Mouse (Mus musculus) activated CD4-positive, CD25-positive, alpha-beta regulatory T cell, adult 4 months (primary cell): ENCODE measurements around the gene Sycp1. TPM values are rescaled to one million over a fixed set of nuclear protein-coding genes. Genes with fewer than 3 reads are reported as not detected.
A peak's percentile ranks its signal among the peaks of the same experiment; 100 is the strongest.

Source experiments
- ATAC-seq: one replicate; pipeline ENCODE4 v1.8.0; 2017
- polyA plus RNA-seq, 2 experiments: library from polyadenylated mRNA; unstranded; fragments of 100-300 nt; shearing (Covaris generic); gene quantifications; one replicate each; pipeline ENCODE4 v1.2.1; 2017

The Sycp1 gene
- polyA plus RNA-seq: under 1 TPM in 1 of 2 experiments, not detected in 1; 0.33 TPM

DNA sequence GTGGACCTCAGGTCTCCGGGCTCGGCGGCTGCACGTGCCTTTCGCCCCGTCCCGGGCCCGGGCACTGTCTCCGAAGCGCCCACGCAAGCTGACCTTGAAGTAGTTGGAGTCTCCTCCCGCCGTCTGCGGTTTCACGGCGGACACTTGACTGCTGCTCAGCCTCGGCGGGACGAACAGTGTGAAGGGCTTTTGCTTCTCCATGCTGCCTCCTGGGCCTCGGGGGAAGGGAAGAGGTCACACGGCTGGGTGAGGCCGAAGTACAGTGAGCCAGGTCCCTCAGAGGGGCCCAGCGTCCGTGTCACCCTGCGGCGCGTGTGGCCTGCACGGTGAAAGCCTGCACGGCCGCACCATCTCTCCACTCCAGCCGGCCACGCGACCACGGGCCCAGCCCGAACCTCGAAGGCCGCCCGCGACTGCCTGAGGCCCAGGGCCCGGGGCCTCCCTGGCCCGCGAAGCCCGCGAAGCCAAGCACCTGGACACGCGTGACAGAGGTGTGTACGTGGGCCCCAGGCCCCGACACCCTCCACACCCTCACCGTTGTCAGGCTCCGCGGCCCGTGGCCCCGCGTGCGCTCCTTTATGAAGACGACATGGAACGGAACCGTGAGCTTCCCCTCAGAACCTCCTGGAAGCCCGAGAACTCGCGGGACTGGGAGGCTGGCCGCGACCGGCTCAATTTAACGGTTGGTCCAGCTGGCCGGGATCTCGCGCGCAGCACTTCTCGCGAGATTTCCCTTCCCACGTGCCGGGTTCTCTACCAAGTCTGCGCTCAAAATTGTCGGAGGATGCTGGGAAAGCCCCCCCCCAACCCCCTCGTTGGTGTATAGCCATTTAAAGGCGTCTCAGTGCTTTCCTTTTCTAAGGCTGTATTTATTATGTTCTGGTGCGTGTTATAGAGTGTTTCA lies at the start of gene Sycp1:
Gene Sycp1, minus strand, starts transcription at position 650 of the 904 bp plus-strand sequence.
- no peak for ATAC-seq

DNA sequence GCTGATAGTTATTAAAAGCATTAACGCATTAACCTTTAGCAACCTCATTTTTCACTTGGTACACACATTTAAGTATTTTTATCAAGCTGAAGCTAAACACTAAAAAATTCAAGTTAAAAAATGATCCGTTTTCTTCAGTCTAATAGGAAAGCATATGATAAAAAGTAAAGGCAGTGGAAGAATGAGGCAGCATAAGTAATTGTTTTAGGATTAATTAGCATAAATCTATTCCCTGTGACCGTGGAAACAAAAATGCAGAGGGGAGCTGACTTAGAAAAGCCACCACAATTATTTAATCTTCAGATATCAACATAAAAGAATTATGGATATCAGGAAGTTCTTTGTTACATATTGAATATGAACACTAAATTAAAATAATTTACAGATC lies 44.4 kb upstream of the Sycp1 start:
- ATAC-seq: no peak

DNA sequence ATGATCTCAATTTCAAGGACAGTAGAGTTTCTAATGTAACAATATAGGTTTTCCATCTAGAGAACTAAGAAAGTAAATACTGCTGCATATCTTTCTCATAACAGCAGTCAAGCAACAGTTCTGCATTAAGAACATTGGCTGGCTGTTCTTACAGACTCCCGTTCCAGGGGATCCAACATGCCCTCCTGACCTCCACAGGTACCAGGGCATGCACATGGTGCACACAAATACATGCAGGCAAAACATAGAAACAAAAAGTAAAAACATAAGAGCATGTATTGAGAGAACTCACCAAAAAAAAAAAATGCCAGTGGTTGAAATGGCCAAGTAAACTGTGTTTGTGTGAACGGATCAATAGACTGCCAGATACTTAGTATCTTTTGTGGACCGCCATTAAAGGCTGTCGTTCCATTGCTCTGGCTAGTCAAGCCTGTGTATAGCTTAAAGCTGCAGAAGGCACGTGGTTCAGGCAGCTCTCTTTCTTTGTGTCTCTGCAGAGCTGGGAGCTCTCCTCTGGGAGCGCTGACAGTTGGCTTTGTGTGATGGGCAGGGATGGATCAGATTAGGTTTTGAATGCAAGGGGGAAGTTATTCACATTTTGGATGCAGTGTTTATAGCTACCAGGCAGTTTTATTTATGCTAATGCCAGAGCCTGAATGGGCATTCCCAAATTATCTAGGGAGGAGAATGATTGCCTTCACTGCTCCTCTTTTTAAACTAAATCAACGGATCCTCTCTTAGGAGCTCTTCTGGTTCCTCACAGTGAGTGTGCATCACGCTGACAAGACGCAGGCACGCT lies 43.8 kb upstream of the Sycp1 start:
- no peak for ATAC-seq

DNA sequence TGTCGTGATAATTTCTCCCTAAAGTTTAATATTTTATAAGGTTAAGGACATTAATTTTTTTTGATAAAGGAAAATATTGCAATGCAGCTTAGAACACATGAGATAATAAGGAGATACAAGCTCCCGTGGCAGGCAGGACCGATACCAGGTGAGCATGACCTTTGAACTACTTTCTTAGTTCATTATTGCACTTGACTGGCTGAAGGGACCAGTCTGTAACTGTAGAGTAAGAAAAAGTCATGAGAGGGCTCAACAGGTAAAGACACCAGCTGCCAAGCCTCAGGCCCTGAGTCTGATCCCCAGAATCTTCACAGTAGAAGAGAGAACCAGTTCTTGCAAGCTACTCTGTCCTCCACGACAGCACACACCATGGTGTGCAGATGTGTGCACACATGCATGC lies 41.0 kb upstream of the Sycp1 start:
- no peak for ATAC-seq

DNA sequence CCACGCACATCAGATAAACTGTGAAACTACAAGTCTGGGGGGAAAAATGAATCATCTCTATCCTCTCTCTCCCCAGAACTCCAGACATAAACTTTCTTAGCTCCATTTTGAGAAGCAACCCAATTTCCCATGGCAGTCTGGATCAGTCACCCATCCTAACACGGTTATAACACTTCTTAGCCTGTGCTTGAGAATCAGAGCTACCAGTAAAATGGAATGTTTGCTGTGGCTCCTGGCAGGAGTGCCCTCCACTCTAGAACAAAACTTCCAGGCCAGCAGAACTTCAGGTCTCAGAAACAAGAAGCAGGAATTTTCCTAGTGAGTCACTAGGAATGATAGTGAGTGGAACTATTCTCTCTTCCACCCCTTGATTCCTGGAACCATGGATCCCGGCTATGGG lies 34.6 kb upstream of the Sycp1 start:
- no peak for ATAC-seq

DNA sequence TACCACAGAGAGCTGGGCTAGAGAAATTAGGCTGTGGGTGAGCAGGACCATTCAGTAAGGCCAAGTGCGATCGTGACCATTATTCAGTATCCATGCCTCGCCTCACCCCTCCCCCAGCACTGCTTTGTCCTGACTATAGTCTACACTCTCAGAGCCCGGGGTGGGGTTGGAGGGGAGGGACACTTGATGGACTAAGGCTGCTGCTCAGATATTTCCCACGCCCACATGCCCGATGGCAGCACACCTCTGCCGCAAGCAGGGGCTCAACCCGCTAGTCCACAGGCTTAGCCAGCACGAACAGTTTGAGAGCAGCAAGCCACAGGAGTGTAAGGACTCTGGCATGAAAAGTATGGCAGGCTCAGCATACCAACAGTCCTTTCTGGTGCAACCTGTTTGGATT lies 34.2 kb upstream of the Sycp1 start:
- no peak for ATAC-seq

DNA sequence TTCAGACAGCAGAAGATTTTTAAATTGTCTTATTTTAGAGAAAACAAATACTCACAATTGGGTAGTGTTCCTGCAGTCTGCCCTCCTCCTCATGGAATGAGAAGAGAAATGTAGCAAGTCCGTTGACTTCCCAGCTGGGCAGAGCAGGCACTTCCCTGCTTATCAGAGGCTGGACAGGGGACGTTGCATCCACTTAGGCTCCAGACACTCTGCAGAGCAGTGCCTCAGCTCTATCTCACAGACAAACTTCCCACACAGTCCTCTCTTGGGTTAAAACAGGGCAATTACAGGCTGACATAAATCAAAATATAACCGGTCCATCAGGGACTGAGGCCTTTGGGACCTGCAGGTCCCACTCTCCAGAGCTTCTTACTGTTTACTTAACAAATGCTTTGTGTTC lies 28.1 kb upstream of the Sycp1 start, which contains the start of gene Nr1h5:
Gene Nr1h5, minus strand, starts transcription at position 101 of the 400 bp plus-strand sequence.
- no peak for ATAC-seq

DNA sequence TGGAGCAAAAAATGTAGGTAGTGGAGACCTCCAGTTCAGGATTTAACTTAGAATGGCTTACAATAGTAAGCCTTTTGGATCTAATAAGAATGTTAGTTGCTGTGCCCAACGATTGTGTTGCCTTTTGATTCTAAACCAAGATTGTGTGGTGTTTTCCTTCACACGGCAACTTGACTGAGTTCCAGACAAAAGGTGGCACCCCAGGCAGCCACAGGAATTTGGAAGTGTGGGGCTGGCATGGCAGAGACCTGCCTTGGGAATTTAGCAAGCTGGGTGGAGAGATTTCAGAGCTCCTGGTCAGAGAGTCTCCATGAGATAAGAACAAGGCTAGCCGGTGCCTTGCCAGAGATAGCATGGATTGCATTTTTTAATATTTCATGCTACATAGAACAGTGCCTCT lies 19.7 kb upstream of the Sycp1 start:
- no peak for ATAC-seq

DNA sequence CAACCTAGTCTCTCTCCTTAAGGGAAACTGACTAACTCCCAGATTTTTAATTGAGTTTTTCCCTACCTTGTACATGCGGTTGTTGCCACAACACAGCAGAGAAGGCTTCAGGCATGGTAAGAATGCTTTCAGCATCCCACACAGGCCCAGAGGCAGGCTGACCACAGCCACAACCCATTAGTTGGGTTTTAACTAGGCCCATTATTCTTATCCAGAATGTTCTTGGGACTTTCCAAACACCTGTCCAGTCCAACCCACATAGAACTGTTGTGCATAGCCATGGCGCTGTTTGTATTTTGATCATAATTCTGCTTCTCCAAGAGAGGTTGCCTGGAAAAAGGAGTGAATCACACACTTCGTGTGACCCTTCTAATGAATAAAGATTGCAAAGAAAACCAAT lies 19.2 kb upstream of the Sycp1 start:
- ATAC-seq: no peak

DNA sequence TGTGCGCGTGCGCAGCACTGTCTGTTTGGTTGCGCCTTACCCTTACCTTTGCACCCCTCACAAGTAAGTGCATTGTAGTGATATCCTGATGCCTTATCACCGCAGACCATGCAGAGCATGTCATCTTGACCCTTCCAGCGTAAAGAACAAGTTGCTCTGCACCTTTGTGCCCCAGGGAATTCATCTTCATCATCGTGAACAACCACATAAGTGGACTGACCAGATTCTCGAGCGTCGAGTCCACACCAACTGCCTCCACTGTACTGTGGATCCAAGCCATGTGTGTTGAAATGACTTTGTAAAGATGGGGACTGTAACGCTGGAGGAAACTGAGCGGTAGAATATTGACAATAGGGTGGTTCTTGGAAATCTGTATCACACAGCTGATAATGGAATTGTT lies 18.6 kb upstream of the Sycp1 start:
- no peak for ATAC-seq

DNA sequence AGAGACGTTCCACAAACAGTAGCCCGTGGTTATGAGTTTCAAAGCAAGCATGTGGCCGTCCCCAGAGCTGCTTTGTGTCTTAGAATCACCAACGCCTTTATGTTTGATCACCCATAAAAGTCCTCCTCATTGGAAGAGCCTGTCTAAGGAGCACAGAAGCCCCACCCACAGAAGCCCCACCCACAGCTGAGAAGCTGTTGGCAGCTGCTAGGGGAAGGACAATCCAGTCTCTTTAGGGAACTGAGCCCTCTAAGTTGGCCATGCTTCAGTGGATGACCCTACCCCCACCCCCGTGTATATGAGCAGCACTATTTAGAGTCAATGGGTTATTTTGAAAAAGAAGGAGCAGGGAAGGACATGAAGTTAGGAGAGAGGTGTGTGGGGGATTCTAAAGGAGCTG lies 11.0 kb upstream of the Sycp1 start:
- ATAC-seq: no peak

DNA sequence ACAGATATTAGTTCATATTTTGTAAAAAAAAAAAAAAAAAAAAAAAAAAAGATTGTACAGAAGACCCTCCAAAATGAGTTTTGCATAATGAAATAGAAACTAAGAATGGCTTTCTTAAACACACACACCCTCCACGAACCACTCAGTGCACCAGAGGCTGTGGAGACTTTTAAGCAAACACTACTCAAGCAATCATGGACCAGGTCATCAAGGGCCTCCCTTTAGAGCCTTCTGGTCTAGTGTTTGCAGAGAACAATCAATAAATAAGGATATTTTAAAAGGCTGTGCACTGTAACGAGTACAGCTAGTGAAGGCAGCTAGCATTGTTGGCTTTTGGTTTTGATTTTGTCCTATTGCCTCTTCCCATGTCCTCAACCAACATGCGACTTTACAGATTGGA lies 10.4 kb upstream of the Sycp1 start:
- no peak for ATAC-seq

DNA sequence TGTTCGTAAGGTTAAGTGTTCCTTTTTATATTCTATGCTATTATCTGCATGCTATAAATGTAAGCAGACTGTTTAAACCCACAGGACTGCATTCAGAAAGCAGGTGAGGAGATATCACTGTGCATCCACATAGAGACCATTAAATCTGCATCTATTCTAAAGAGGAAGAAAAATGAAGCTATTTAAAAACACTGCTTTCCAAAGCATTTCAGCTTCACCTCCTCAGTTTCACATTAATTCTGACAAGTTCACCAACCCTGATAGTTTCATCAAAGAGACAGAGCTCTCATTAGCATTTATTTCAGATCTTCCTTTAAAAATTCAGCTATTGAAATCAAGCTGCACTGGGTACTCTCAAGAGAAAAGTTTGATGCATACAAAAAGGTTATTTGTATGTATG lies 2.2 kb upstream of the Sycp1 start:
- ATAC-seq: no peak

DNA sequence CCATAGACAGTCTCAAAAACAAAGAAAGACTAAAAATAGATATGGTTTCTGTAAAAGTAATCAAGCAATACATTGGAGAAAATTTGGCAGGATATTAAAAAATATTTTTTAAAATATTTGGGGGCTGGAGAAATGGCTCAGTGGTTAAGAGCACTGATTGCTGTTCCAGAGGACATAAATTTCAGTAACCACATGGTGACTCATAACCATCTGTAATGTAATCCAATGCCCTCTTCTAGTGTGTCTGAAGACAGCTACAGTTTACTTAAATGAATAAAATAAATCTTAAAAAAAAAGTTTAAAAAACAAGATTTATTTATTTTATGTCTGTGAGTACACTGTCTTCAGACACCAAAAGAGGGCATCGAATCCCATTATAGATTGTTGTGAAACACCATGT lies 36.8 kb downstream of the Sycp1 start:
- ATAC-seq: no peak

DNA sequence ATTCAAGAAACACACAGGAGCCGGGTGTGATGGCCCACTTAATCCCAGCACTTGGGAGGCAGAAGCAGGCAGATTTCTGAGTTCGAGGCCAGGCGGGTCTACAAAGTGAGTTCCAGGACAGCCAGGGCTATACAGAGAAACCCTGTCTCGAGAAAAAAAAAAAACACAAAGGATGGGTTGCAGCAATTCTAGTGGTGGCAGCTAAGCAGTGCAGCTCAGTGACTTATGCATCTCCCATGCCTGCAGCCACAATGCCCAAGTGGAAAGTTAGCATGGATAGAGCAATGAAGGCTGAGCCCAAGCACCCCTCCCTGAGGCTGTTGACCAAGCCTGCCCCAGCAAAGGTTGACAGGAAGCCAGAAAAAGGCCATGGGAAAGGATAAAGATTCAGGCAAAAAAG lies 55.4 kb downstream of the Sycp1 start:
- no peak for ATAC-seq

DNA sequence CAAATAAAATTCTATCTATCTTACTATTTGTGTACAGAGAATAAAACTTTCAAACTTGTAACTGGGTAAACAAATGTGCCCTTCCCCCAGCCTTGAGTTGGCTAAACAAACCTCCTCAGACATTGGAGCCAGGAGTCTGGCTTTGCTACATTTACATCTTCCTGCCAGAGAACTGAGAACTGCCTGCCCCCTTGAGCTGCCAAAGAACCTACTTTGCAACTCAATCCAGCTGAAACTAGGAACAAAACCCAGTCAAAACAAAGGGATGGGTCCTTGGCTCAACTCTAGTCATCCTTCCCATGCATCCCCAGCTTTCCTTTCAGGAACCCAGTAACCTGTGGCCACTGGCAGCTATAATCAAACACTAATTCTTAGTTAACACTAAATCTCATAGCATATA lies 87.2 kb downstream of the Sycp1 start:
- ATAC-seq: no peak

DNA sequence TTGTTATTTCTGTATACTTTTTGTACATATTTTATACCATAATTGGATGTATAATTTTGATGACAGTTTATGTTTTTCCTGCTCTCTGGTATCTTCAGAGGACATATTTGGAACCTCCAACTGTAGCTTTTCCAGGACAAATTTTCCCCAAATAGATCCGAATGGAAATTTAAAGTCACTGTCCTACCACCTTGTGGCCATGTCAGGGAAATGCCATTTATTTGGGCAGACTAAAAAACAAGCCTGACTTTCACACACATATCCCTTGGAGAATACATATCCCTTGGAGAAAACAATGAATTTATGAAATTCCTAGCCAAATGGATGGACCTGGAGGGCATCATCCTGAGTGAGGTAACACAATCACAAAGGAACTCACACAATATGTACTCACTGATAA lies 93.5 kb downstream of the Sycp1 start:
- no peak for ATAC-seq

DNA sequence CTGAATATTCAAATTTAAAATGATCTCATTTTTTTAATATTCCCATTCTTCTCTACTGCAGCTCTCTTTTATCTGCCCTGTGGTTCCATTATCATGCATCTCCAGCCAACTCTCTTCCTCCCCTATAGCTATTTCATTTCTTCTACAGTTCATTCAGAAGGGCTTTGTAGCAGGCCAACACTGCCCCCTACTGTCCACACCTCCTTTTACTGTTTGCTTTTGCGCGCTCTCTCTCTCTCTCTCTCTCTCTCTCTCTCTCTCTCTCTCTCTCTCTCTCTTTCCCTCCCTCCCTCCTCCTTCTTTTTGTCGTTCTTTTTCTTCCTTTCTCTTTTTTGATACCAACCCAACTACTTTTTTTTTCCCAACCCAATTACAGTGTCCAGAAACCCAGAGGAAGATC lies 132.0 kb downstream of the Sycp1 start:
- ATAC-seq: peak; percentile 88

DNA sequence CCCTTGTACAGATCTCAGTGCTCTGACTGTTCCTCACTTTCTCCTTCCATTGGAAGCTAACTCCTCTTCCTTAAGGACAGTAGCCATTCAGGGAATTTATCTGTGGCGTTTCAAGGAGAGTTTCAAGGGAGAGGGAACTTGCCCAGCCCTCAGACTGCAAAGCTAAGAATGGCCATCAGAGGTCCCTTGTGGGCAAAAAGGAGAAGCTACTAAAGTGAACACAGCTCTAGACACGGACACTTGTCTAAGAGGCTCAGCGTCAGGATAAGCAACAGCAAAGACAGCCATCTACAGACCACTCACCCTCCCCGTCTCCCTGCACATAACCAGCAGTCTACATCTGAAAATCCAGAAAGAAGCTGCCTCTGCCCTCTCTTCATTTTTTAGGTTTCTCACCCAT lies 148.5 kb downstream of the Sycp1 start:
- ATAC-seq: no peak

DNA sequence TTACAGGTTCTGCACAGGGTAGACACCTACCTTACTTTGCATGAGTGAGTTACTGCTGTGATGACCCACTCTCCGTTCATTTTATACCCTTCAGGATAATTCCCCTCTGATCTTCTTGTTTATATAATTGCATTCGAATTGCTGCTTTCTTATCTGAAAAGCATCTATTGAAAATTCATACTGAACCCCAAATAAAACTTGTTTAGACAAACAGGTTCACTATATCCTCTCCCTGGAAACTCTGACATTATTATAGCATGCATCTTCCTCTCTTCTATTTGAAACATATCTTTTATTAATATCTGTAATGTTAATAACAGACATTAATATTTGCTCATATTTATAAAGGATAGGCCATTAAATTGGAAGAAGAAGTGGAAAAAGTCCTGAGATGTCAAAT lies 153.3 kb downstream of the Sycp1 start, which contains the start of gene Tshb:
Gene Tshb, minus strand, starts transcription at position 101 of the 400 bp plus-strand sequence.
- ATAC-seq: no peak

DNA sequence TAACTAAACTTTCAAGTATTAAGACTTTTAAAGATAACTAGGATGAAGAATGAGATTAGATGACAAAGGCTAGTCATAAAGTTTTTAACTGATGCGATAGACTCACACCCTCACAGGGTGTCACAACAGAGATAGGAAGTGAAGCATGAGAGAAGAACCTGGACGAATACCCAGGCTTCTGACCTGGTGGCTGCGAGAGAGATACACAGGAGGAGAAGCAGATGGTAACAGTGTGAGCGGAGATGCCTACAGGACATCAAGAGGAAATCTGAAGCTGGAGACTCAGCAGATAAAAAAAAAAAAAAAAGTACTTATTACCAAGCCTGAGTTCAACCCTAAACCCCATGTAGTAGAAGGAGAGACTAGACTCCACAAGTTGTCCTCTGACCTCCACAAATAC lies 162.9 kb downstream of the Sycp1 start:
- ATAC-seq: no peak
